Mouse (Mus musculus) G1E-ER4 (cell line): ENCODE data around the gene Barhl1. TPM values are rescaled to one million over a fixed set of nuclear protein-coding genes. Genes with fewer than 3 reads are reported as not detected.

Source experiments
- GATA1 ChIP-seq: IDR thresholded peaks from one replicate; pipeline ENCODE4 v1.8.0; 2012; ENCODE audit warnings: low read length, inconsistent platforms
- polyA plus RNA-seq: library from polyadenylated mRNA; stranded (reverse); fragments of >175 nt; gene quantifications from 2 replicates; pipeline ENCODE4 v1.2.3, GENCODE M21; 2012

Gene Barhl1
- 0.12 and 0.18 TPM in 2 replicates for polyA plus RNA-seq

DNA sequence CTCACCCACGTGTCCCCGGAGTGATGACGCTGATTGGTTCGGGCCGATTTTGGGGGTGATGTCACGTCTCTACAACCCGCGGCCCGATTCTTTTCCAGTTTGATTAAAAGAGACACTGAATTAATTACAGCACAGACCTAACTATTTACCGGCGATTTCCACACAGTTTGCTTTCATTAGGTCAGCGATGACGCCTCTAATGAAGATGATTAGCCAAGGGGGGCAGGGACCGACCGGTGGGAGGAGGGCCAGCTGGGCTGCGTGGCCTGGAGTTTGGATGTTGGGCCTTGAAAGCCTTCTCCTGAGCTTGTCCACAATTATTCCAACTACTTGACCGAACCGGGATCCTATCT is at the start of gene Barhl1:
Barhl1 (minus strand) TSS at position 156 of the 353 bp plus-strand sequence.
- TF ChIP-seq GATA1, result no peak

GRCm38 (mm10) chr2:28963565-28963964 is 47.1 kb upstream of the Barhl1 start:
- TF ChIP-seq GATA1, result no peak

DNA sequence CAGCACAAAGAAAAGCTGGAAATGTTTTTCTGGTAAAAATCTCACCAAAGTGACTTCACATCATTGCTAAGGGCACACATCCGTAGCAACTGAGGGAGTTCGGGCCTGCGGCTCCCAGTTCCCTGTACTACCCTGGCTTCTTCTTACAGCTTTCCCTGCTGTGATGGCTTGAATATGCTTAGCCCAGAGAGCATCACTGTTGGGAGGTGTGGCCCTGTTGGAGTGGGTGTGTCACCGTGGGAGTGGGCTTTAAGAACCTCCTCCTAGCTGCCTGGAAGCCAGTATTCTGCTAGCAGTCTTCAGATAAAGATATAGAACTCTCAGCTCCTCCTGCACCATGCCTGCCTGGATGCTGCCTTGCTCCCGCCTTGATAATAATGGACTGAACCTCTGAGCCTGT is 45.2 kb upstream of the Barhl1 start:
- no peak for TF ChIP-seq GATA1

DNA sequence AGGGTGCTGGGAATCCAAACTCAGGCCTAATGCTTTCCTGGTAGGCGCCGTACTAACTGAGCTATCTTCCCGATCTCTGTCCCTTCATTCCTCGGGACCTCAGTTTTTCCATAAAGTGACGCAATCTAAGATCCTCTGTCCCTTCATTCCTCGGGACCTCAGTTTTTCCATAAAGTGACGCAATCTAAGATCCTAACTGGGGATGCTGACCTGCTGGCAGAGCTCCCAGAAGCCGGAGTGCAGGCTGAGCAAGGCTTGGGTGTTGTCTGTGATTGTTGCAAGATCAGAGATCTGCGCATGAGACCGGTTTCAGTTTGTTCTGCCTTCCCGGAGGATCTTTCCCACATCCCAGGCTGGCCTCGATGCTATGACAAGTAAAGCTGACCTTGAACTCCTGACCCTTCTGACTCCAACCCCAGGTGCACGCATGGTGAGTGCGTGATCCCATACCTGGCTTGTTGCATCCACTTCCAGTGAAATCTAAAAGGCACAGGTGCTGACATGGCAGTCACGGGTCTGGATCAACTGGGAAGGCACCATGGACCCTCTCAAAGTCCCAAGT is 44.6 kb upstream of the Barhl1 start:
- no peak for TF ChIP-seq GATA1

DNA sequence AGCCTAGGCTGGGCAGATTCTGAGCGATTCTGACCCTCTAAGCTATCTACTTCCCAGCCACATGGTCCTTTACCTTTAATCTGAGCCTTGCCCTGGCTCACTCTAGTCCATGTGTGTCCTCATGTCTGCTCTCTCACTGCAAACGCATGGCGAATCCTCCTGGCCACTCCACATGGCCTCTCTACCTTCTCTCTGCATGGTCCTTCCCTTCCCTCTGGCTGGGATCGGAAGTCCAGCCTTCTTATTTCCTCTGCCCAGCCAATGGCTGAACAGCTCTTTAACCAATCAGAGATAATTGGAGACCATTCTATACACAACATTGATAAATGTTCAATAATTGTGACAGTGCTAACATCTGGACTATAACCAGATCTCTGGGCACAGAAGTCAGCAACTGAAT is 40.4 kb upstream of the Barhl1 start:
- no peak for TF ChIP-seq GATA1

- no peak for TF ChIP-seq GATA1
Measured at GRCm38 (mm10) chr2:28954595-28954994, 38.1 kb upstream of the Barhl1 start.

DNA sequence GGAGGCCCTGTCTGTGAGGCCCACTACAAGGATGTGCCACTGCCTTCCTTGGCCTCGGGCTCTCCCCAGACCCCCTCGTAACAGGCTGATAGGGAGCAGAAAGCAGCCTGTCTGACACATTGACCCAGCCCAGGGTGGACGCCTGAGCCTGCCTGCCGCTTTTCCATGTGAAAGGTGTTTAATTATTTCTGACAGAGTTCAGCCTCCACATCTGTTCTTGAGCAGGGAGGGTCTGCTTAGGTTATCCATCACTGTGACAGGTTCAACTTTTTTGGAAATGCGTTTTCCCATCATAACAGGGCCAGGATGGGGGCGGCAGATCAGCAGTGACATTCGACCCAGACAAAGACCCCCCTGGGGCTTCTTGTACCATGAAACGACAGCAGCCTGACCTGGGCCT is 36.5 kb upstream of the Barhl1 start:
- TF ChIP-seq GATA1, result no peak

- TF ChIP-seq GATA1, result no peak
Measured at GRCm38 (mm10) chr2:28946312-28946711, 29.8 kb upstream of the Barhl1 start.

GRCm38 (mm10) chr2:28945388-28945787 is 28.9 kb upstream of the Barhl1 start:
- TF ChIP-seq GATA1, result no peak

DNA sequence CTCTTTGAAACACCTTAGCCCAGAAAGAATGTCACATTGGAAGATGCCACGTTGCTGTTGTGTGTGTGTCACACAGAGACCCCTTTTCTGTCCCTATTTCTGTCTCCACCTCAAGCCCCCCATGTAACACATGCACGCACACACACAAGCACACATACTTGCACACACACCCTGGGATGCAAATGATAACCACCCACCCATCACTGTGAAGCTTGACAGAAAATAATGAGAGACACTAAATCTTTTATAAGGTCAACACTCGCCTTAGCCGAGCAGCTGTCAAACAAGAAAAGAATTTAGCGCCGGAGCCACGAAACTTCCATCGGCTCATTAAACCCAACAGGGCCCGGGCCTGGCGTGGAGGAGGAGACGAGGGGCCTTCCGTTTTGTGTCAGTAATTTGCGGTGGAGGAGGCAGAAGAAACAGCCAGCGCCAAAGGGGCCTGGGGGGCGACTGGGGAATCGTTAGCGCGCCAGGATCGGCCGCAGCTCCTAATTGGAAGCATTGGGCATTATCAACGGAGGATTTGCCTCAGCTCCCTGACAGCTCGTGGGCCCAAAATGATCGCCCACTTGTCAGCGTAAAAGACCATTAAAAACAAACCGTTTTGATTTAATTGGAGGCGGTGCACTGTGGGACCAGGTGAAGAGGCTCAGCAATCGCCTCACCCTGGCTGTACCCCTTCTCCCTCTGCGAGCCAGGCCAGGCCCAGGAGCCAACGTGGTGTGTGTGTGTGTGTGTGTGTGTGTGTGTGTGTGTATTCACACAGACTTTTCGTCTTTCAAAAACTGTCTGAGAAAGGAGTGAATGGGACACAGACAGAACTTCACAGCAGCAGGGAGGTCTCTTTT is 27.4 kb upstream of the Barhl1 start:
- TF ChIP-seq GATA1, result no peak

- no peak for TF ChIP-seq GATA1
Measured at GRCm38 (mm10) chr2:28938997-28939396, 22.5 kb upstream of the Barhl1 start.

- no peak for TF ChIP-seq GATA1
Measured at GRCm38 (mm10) chr2:28930571-28930970, 14.1 kb upstream of the Barhl1 start.

DNA sequence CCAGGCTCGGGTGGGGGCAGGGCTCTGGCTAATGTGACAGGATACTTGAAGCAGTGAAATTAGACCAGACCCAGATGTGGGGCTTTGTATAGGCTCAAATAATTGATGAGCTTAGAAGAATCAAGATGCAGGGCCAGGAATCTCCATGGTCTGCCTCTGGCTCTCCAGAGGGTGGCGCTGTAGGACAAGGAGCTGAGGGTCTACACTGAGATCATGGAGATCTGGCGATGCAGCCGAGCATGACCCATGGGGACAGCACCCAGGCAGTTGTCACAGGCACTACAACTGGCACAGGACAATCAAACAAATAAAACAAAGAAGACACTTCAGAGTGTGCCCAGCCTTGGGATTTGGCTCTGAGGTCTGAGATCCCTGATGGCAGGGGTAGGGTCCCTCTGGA is 7.4 kb upstream of the Barhl1 start:
- no peak for TF ChIP-seq GATA1

DNA sequence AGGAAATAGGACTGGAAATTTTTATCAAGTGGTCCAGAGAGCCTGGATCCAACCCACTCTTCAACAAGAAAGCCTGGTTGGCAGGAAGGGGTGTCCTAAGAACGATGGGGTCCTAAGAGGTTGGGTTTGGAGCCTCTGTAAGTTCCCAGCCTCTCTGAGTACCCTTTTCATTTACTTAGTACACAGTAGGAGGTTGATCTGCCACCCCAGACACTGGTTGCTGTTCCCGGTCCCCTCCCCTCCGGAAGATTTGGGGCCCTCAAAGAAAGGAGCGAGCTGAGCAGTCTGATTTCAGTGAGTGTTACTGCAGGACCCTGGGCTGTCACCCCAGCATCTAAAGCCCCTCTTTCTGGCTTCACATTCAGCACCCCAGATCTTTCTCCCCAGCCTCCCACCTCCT is 2.5 kb upstream of the Barhl1 start:
- no peak for TF ChIP-seq GATA1

- no peak for TF ChIP-seq GATA1
Measured at GRCm38 (mm10) chr2:28917518-28918361, 1.3 kb upstream of the Barhl1 start.

DNA sequence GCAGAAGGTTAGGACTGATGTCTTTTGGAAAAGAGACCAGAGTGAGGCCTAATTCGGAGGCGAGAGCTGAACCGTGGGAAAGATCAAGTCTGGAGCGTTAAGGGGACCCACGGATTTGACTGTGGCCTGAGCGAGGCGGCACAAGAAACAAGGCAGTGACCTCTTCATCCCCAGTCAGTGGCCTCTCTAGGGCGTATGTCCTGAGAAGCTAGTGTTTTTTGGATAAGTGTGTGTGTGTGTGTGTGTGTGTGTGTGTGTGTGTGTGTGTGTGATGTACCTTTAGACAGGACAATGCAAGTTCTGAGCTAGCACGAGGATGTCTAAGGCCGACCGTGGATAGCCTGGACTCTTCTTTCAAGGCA is 669 bp upstream of the Barhl1 start:
- TF ChIP-seq GATA1, result no peak
